Comparison of ENCODE assay signal across 8 mouse cellular contexts in genomic region chr6:144074826-144075225, GRCm38 (mm10).
DNase-seq lines count a peak whose midpoint lies in the region; ATAC-seq and TF ChIP-seq lines count a peak whose summit lies in the region.

No protein-coding gene starts in this region.

- no peaks in the 10 kb centered on the region for H3K27me3 ChIP-seq in limb, embryonic 12.5 days
- no peaks in the 10 kb centered on the region for H3K27me3 ChIP-seq in limb, embryonic 10.5 days (ENCODE audit: low read depth, poor library complexity, severe bottlenecking)
- H3K27me3 ChIP-seq in liver, embryonic 11.5 days (replicated peaks; ENCODE audit: control insufficient read depth, insufficient read depth, low read length): no peaks in the 10 kb centered on the region

- no peak for DNase-seq in limb, embryonic 10.5 days (ENCODE audit: low spot score)
- DNase-seq in brain, embryonic 14.5 days (ENCODE audit: low read depth): peak; percentile 53
- peak; percentile 48 for DNase-seq in heart, adult 8-10 months (ENCODE audit: low spot score)
- peak; percentile 28 to 52 for DNase-seq in left cerebral cortex, postnatal 10 days (ENCODE audit: extremely low spot score in 1 of 2, low spot score in 2 of 2)
- DNase-seq in spleen, postnatal 14 days (ENCODE audit: low spot score in 2 of 2): no peak
- DNase-seq in liver, embryonic 11.5 days (ENCODE audit: low spot score): no peak
- no peak for DNase-seq in retina, postnatal 1 day

- H3K9me3 ChIP-seq in limb, embryonic 12.5 days: no peaks in the 10 kb centered on the region
- no peaks in the 10 kb centered on the region for H3K9me3 ChIP-seq in limb, embryonic 10.5 days (replicated peaks)
- H3K9me3 ChIP-seq in liver, embryonic 11.5 days (ENCODE audit: control insufficient read depth, low read length): no peaks in the 10 kb centered on the region

- H3K36me3 ChIP-seq in limb, embryonic 12.5 days: no peaks in the 10 kb centered on the region; the same call in 1 of the 2 replicates
- no peaks in the 10 kb centered on the region for H3K36me3 ChIP-seq in limb, embryonic 10.5 days
- no peaks in the 10 kb centered on the region for H3K36me3 ChIP-seq in liver, embryonic 11.5 days (ENCODE audit: control insufficient read depth, insufficient read depth, low read length)

- peak overlapping the region; percentile 67; the same call in 1 of the 2 replicates for H3K27ac ChIP-seq in limb, embryonic 12.5 days
- H3K27ac ChIP-seq in limb, embryonic 10.5 days: no peak overlapping the region
- H3K27ac ChIP-seq in liver, embryonic 11.5 days (ENCODE audit: low read depth, low read length): no peak overlapping the region

- peak overlapping the region; percentile 35 for H3K4me2 ChIP-seq in limb, embryonic 12.5 days
- H3K4me2 ChIP-seq in liver, embryonic 11.5 days: no peak overlapping the region

- H3K4me3 ChIP-seq in limb, embryonic 12.5 days (replicated peaks): no peak overlapping the region
- no peak overlapping the region for H3K4me3 ChIP-seq in limb, embryonic 10.5 days
- no peak overlapping the region for H3K4me3 ChIP-seq in liver, embryonic 11.5 days (ENCODE audit: low read depth, low read length)

- peak; percentile 73; the same call in 1 of the 2 replicates for ATAC-seq in limb, embryonic 12.5 days (ENCODE audit: insufficient number of reproducible peaks, insufficient read depth, low FRiP score, low TSS enrichment, low read depth)
- no peak for ATAC-seq in liver, embryonic 11.5 days (replicated peaks; ENCODE audit: low FRiP score)

- WGBS in limb, embryonic 12.5 days: 28% methylated on average over 9 of the region's 9 CpGs
- 33% methylated on average over 9 of the region's 9 CpGs for WGBS in limb, embryonic 10.5 days
- WGBS in liver, embryonic 11.5 days: 65% methylated on average over 9 of the region's 9 CpGs

- no peak overlapping the region for H3K9ac ChIP-seq in limb, embryonic 12.5 days (replicated peaks)
- no peak overlapping the region for H3K9ac ChIP-seq in liver, embryonic 11.5 days (ENCODE audit: low read depth, low read length)

- no peak for TF ChIP-seq CTCF in brain, embryonic 14.5 days (IDR thresholded peaks at IDR 0.05; ENCODE audit: borderline replicate concordance, extremely low read depth, insufficient read depth, insufficient read length)

- TF ChIP-seq POLR2A in brain, embryonic 14.5 days (IDR thresholded peaks at IDR 0.05; ENCODE audit: borderline replicate concordance, extremely low read depth, insufficient read depth, insufficient read length, poor library complexity, severe bottlenecking): no peak

- intact Hi-C loops in left cerebral cortex, postnatal 10 days (cut with DNase I): no loop called here

- peaks cover 15% of the 10 kb centered on the region for H3K4me1 ChIP-seq in limb, embryonic 12.5 days (replicated peaks)
- H3K4me1 ChIP-seq in limb, embryonic 10.5 days: peaks cover 13% of the 10 kb centered on the region
- no peaks in the 10 kb centered on the region for H3K4me1 ChIP-seq in liver, embryonic 11.5 days (replicated peaks; ENCODE audit: control insufficient read depth, insufficient read depth, low read length)

Comparison
In these comparisons a context has a peak if more than half of its experiments do, and no peak if none do; other contexts are left out.
1. DNase-seq: peak in brain, embryonic 14.5 days (single experiment), heart, adult 8-10 months (single experiment) and left cerebral cortex, postnatal 10 days (2 of 2); none in limb, embryonic 10.5 days (single experiment), spleen, postnatal 14 days (0 of 2), liver, embryonic 11.5 days (single experiment) and retina, postnatal 1 day (single experiment).